Mouse (Mus musculus): ENCODE results near the gene Clstn2. TPM values are rescaled to one million over a fixed set of nuclear protein-coding genes. Genes with fewer than 3 reads are reported as not detected.

The Clstn2 gene
- total and polyA plus RNA-seq, 3 experiments = not detected

DNA sequence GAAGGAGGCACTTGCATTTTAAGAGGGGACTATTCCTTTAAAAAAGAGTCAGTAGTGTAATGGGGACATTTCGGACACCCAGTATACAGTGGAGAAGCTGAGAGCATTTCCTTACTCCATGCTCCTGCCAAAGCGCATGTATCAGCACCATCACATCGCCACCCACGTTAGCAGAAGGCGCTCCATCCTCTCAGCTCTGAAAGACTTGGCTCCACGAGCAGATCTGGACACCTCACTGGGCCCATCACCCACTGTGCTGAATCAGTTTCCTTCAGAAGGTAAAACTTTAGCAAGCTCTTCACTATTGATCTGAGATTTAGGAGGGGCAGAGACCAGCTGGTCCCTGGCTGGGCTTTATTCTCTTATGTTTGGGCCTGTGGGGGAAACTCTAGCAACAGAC is 469.9 kb downstream of the Clstn2 start:
- Histone ChIP-seq H3K4me1 (ENCODE audit: control insufficient read depth in 1 of 2, insufficient read depth in 2 of 2, low read length in 2 of 2) (no peaks in the 10 kb centered on the region), H3K27me3 (ENCODE audit: control insufficient read depth in 1 of 2, insufficient read depth in 2 of 2, low read length in 2 of 2) (no peaks in the 10 kb centered on the region; a peak in 1 of 4 replicates), H3K27ac (ENCODE audit: control insufficient read depth, low read depth, low read length) (no peak overlapping the region), H3K9ac (ENCODE audit: control insufficient read depth, low read depth, low read length, poor library complexity, severe bottlenecking) (no peak overlapping the region), H3K36me3 (ENCODE audit: control insufficient read depth in 1 of 2, insufficient read depth in 2 of 2, low read length in 2 of 2) (no peaks in the 10 kb centered on the region), H3K4me3 (ENCODE audit: control insufficient read depth in 1 of 2, insufficient read depth in 1 of 2, low read depth in 2 of 2, low read length in 2 of 2) (no peak overlapping the region), H3K9me3 (replicated peaks; ENCODE audit: insufficient read depth, low read length) (no peaks in the 10 kb centered on the region), H3K79me2 (ENCODE audit: control insufficient read depth, insufficient read depth, low read length, poor library complexity) (no peaks in the 10 kb centered on the region)
- TF ChIP-seq E2F4 (IDR thresholded peaks at IDR 0.05; ENCODE audit: borderline replicate concordance, low read depth, low read length) (no peak), NRF1 (IDR thresholded peaks at IDR 0.05; ENCODE audit: insufficient read depth, low read depth, low read length, poor library complexity, severe bottlenecking) (no peak), JUND (IDR thresholded peaks at IDR 0.05; ENCODE audit: low read depth, low read length) (no peak), BHLHE40 (IDR thresholded peaks at IDR 0.05; ENCODE audit: borderline replicate concordance, low read depth, low read length) (no peak), RAD21 (IDR thresholded peaks at IDR 0.05; ENCODE audit: low read depth, low read length) (no peak), USF2 (IDR thresholded peaks at IDR 0.05; ENCODE audit: borderline replicate concordance in 1 of 2, insufficient read depth in 1 of 2, low read depth in 1 of 2, low read length in 2 of 2) (no peak), HCFC1 (IDR thresholded peaks at IDR 0.05; ENCODE audit: low read depth, low read length) (no peak), ZC3H11A (IDR thresholded peaks at IDR 0.05; ENCODE audit: low read depth, low read length) (no peak), ELF1 (IDR thresholded peaks at IDR 0.05; ENCODE audit: low read depth, low read length) (no peak), KAT2A (conservative IDR thresholded peaks at IDR 0.05; ENCODE audit: low read depth, low read length) (no peak), USF1 (IDR thresholded peaks at IDR 0.05; ENCODE audit: low read depth, low read length) (no peak), SMC3 (IDR thresholded peaks at IDR 0.05; ENCODE audit: low read depth, low read length) (no peak), MYC (IDR thresholded peaks at IDR 0.05; ENCODE audit: low read depth, low read length) (no peak), EP300 (IDR thresholded peaks at IDR 0.05; ENCODE audit: low read depth in 1 of 2, low read length in 2 of 2) (no peak), NELFE (IDR thresholded peaks at IDR 0.05; ENCODE audit: low read depth, low read length) (no peak), UBTF (IDR thresholded peaks at IDR 0.05; ENCODE audit: borderline replicate concordance, insufficient read depth, low read depth, low read length) (no peak), CHD1 (IDR thresholded peaks at IDR 0.05; ENCODE audit: low read depth, low read length) (no peak), CHD2 (IDR thresholded peaks at IDR 0.05; ENCODE audit: low read length) (no peak)
- DNase-seq (ENCODE audit: low read depth, low spot score) = no peak

DNA sequence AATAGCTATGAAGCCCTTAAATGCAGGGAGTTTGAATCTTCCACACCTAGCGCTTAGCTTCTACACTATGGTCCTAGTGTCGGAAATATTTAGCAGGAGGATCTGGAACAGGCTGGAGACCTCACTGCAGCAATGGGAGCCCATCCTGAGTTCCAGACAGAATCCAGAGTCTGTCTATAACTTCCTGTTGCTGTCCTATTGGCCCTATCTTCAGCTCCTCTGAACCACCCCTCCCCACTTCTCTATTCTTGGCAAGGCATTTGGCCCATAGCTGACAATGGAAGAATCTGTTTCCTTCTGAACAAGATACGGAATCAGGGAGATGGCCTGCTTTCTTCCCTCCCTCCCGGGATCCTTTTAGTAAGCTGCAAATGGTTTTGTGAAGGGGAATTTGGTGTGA is 488.6 kb downstream of the Clstn2 start:
- Histone ChIP-seq H3K4me1 (ENCODE audit: control insufficient read depth in 1 of 2, insufficient read depth in 2 of 2, low read length in 2 of 2) (no peaks in the 10 kb centered on the region), H3K36me3 (ENCODE audit: control insufficient read depth in 1 of 2, insufficient read depth in 2 of 2, low read length in 2 of 2) (no peaks in the 10 kb centered on the region), H3K9me3 (replicated peaks; ENCODE audit: insufficient read depth, low read length) (no peaks in the 10 kb centered on the region), H3K79me2 (ENCODE audit: control insufficient read depth, insufficient read depth, low read length, poor library complexity) (no peaks in the 10 kb centered on the region), H3K9ac (ENCODE audit: control insufficient read depth, low read depth, low read length, poor library complexity, severe bottlenecking) (no peak overlapping the region), H3K27me3 (ENCODE audit: control insufficient read depth in 1 of 2, insufficient read depth in 2 of 2, low read length in 2 of 2) (no peaks in the 10 kb centered on the region), H3K27ac (ENCODE audit: control insufficient read depth, low read depth, low read length) (no peak overlapping the region), H3K4me3 (ENCODE audit: control insufficient read depth in 1 of 2, insufficient read depth in 1 of 2, low read depth in 2 of 2, low read length in 2 of 2) (no peak overlapping the region)
- no peak for DNase-seq (ENCODE audit: low read depth, low spot score)
- TF ChIP-seq GABPA (IDR thresholded peaks at IDR 0.05; ENCODE audit: low read depth, low read length) (no peak), POLR2AphosphoS5 (IDR thresholded peaks at IDR 0.05; ENCODE audit: borderline replicate concordance, low read depth, low read length) (no peak), MEF2A (IDR thresholded peaks at IDR 0.05; ENCODE audit: extremely low read depth, insufficient replicate concordance, low read depth, low read length, poor library complexity, severe bottlenecking) (no peak), CHD2 (IDR thresholded peaks at IDR 0.05; ENCODE audit: low read length) (no peak), ZKSCAN1 (IDR thresholded peaks at IDR 0.05; ENCODE audit: low read depth, low read length) (no peak), MXI1 (IDR thresholded peaks at IDR 0.05; ENCODE audit: low read depth, low read length) (no peak), CHD1 (IDR thresholded peaks at IDR 0.05; ENCODE audit: low read depth, low read length) (no peak), ZNF384 (IDR thresholded peaks at IDR 0.05; ENCODE audit: low read depth, low read length) (no peak), TBP (IDR thresholded peaks at IDR 0.05; ENCODE audit: low read depth, low read length) (no peak), EP300 (IDR thresholded peaks at IDR 0.05; ENCODE audit: low read depth in 1 of 2, low read length in 2 of 2) (no peak), MAZ (IDR thresholded peaks at IDR 0.05; ENCODE audit: low read depth, low read length) (no peak), ZC3H11A (IDR thresholded peaks at IDR 0.05; ENCODE audit: low read depth, low read length) (no peak), POLR2A (IDR thresholded peaks at IDR 0.05; ENCODE audit: control insufficient read depth in 1 of 2, insufficient read depth in 1 of 2, low read depth in 1 of 2, low read length in 2 of 2, poor library complexity in 1 of 2) (no peak), SIN3A (IDR thresholded peaks at IDR 0.05; ENCODE audit: low read length) (no peak), POLR2AphosphoS2 (IDR thresholded peaks at IDR 0.05; ENCODE audit: low read length) (no peak), MYB (IDR thresholded peaks at IDR 0.05; ENCODE audit: low read depth, low read length) (no peak)
